Mouse (Mus musculus): ENCODE measurements around the gene Tpx2. TPM values are rescaled to one million over a fixed set of nuclear protein-coding genes. Genes with fewer than 3 reads are reported as not detected.

The Tpx2 gene
- polyA plus RNA-seq, 1 experiment from 2014 or later = 128 TPM

DNA sequence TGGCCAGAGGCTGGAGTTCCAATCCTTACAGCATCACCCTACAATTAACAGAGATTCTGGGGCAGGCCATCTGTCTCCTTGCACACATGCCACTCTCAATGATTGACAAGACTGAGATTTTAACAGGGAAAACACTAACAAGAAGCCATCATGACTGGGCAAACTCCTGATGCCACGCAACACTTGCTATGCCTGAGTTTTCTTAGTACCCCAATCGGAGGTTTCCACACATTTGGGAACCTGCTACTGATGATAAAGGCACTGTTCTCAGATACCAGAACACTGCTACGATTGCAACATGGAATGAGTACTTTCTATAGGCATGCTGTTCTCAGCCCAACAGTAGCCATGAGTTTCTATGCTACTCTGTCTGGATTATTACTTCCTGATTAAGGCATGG is 21.3 kb upstream of the Tpx2 start:
- Histone ChIP-seq H3K4me2 (peak overlapping the region; percentile 80), H3K4me3 (ENCODE audit: low read depth, low read length) (no peak overlapping the region), H3K27me3 (ENCODE audit: insufficient read depth, low read length) (no peaks in the 10 kb centered on the region), H3K4me1 (ENCODE audit: insufficient read depth) (peaks cover 38% of the 10 kb centered on the region), H3K36me3 (ENCODE audit: insufficient read depth) (peaks cover 16% of the 10 kb centered on the region; the same call in 1 of the 2 replicates), H3K9me3 (ENCODE audit: low read depth, low read length) (no peaks in the 10 kb centered on the region), H3K27ac (ENCODE audit: low read depth) (no peak overlapping the region; the same call in 1 of the 2 replicates), H3K9ac (no peak overlapping the region)
- WGBS = 79% methylated on average over 3 of the region's 3 CpGs
- no peak for TF ChIP-seq CTCF (IDR thresholded peaks at IDR 0.05; ENCODE audit: low read depth)
- ATAC-seq (ENCODE audit: insufficient read depth) (no peak), DNase-seq (no peak)

DNA sequence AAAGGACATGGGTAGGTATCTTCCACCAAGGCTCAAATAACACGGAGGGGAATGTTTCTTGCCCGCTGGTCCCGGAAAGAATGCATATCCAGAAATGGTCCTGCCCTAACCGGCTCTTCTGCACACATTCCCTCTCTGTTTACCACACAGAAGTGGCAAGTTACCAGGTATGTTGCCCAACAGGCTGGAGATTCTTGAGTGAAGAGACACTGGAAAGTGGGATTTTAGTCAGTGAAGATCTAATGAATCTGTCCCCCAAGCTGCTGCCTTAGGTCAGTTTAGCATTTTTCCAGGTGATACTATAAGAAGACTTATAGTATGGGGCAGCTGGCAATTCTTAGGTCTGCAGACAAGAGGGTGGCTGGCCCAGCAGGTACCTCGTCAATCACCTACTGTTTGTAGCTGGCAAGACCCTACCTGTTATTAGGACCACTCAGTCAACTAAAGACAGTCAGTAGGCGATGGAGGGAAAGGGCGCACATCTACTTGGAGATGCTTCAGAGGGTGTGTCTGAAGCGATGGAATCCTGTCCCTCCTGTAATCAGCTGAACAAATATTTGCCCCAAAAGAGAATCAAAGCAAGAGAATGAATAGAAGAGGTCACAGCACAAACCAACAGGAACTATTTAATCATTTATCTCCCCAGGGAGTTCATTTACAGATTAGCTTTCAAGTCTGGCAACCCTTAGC is 20.3 kb upstream of the Tpx2 start:
- peak overlapping the region; percentile 60 for H3K4me3 ChIP-seq (ENCODE audit: low read depth, low read length)
- 60% methylated on average over 8 of the region's 8 CpGs for WGBS
- peaks cover 34% of the 10 kb centered on the region for H3K4me1 ChIP-seq (ENCODE audit: insufficient read depth)
- peaks cover 16% of the 10 kb centered on the region; the same call in 1 of the 2 replicates for H3K36me3 ChIP-seq (ENCODE audit: insufficient read depth)
- H3K27ac ChIP-seq (ENCODE audit: low read depth) = peak overlapping the region; percentile 61
- no peaks in the 10 kb centered on the region for H3K9me3 ChIP-seq (ENCODE audit: low read depth, low read length)
- H3K4me2 ChIP-seq = peak overlapping the region; percentile 80
- TF ChIP-seq CTCF (IDR thresholded peaks at IDR 0.05; ENCODE audit: low read depth) = no peak
- H3K9ac ChIP-seq = peak overlapping the region; percentile 83
- no peaks in the 10 kb centered on the region for H3K27me3 ChIP-seq (ENCODE audit: insufficient read depth, low read length)
- peak; percentile 49 for DNase-seq
- ATAC-seq (ENCODE audit: insufficient read depth) = no peak

DNA sequence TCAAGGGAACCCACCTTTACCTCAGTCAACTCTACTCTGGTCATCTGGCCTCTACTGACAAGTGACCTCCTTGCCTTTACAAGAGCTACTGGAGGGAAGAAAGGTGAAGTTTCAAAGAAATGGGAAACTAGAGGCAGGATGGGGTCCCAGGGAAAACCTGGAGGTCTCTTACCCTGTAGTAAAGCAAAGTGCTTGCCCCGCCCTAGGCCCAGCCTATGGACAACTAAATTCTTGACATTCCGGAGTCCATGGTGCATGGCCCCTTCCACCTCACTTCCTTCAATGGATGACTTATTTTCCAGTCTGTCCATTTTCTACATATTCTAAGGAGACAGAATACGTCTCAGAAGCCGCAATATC is 19.8 kb upstream of the Tpx2 start:
- Histone ChIP-seq H3K27ac (ENCODE audit: low read depth) (peak overlapping the region; percentile 61), H3K27me3 (ENCODE audit: insufficient read depth, low read length) (no peaks in the 10 kb centered on the region), H3K9ac (peak overlapping the region; percentile 83), H3K36me3 (ENCODE audit: insufficient read depth) (peaks cover 16% of the 10 kb centered on the region; the same call in 1 of the 2 replicates), H3K4me2 (peak overlapping the region; percentile 80), H3K9me3 (ENCODE audit: low read depth, low read length) (no peaks in the 10 kb centered on the region), H3K4me1 (ENCODE audit: insufficient read depth) (peaks cover 34% of the 10 kb centered on the region), H3K4me3 (ENCODE audit: low read depth, low read length) (peak overlapping the region; percentile 60)
- ATAC-seq (ENCODE audit: insufficient read depth) (no peak), DNase-seq (peak; percentile 48)
- 52% methylated on average over 4 of the region's 4 CpGs for WGBS
- no peak for TF ChIP-seq CTCF (IDR thresholded peaks at IDR 0.05; ENCODE audit: low read depth)

DNA sequence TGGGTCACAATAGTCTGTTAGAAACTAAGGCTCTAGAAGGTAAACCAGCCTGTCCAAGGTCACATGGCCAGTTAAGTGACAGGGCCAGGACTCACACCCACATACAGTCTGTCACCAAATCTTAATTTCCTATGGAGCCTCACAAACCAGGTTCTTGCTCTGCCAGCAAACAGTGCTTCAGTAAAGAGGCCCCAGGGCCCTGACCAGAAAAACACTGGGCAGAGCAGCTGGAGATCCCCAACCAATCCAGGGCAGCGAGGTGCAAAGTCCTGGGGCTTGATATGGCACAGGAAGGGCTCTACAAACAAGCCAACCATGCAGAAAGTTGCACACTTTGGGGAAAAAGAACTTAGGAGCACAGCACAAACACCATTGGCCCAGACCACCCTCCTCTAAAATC is 19.2 kb upstream of the Tpx2 start:
- ATAC-seq (ENCODE audit: insufficient read depth) = no peak
- 38% methylated on average over 1 of the region's 1 CpGs for WGBS
- TF ChIP-seq CTCF (IDR thresholded peaks at IDR 0.05; ENCODE audit: low read depth) = no peak
- peaks cover 34% of the 10 kb centered on the region for H3K4me1 ChIP-seq (ENCODE audit: insufficient read depth)
- H3K27me3 ChIP-seq (ENCODE audit: insufficient read depth, low read length) = no peaks in the 10 kb centered on the region
- peaks cover 16% of the 10 kb centered on the region; the same call in 1 of the 2 replicates for H3K36me3 ChIP-seq (ENCODE audit: insufficient read depth)
- peak overlapping the region; percentile 61 for H3K27ac ChIP-seq (ENCODE audit: low read depth)
- DNase-seq = no peak
- peak overlapping the region; percentile 80 for H3K4me2 ChIP-seq
- H3K9ac ChIP-seq = peak overlapping the region; percentile 83
- peak overlapping the region; percentile 60 for H3K4me3 ChIP-seq (ENCODE audit: low read depth, low read length)
- H3K9me3 ChIP-seq (ENCODE audit: low read depth, low read length) = no peaks in the 10 kb centered on the region

DNA sequence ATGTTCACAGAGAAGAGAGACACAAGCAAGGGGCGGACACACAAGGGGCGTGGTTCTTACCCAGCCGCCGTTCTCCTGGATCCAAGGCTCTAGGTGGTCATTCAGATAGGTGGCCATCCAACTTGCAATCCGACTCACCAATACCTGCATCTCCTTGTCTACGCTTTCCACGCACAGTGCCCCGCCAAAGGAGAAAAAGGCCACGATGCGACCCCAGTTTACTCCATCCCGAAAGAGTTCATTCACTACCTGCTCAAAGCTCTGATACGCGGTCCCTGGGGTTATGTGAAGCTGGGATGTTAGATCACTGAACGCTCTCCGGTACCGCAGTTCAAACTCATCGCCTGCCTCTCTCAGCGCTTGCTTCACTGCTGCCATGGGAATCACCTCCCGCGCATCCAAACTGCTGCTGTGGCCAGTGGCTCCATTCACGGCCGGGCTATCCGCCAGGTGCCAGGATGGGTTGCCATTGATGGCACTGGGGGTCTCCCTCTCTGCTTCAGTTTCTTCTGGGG is 18.3 kb upstream of the Tpx2 start:
- 59% methylated on average over 23 of the region's 23 CpGs for WGBS
- peak overlapping the region; percentile 60 for H3K4me3 ChIP-seq (ENCODE audit: low read depth, low read length)
- peak overlapping the region; percentile 83 for H3K9ac ChIP-seq
- DNase-seq (no peak), ATAC-seq (ENCODE audit: insufficient read depth) (no peak)
- H3K27ac ChIP-seq (ENCODE audit: low read depth) = peak overlapping the region; percentile 99
- no peaks in the 10 kb centered on the region for H3K27me3 ChIP-seq (ENCODE audit: insufficient read depth, low read length)
- H3K4me1 ChIP-seq (ENCODE audit: insufficient read depth) = peaks cover 34% of the 10 kb centered on the region
- peak overlapping the region; percentile 80 for H3K4me2 ChIP-seq
- no peak for TF ChIP-seq CTCF (IDR thresholded peaks at IDR 0.05; ENCODE audit: low read depth)
- H3K9me3 ChIP-seq (ENCODE audit: low read depth, low read length) = no peaks in the 10 kb centered on the region
- peaks cover 16% of the 10 kb centered on the region; the same call in 1 of the 2 replicates for H3K36me3 ChIP-seq (ENCODE audit: insufficient read depth)

DNA sequence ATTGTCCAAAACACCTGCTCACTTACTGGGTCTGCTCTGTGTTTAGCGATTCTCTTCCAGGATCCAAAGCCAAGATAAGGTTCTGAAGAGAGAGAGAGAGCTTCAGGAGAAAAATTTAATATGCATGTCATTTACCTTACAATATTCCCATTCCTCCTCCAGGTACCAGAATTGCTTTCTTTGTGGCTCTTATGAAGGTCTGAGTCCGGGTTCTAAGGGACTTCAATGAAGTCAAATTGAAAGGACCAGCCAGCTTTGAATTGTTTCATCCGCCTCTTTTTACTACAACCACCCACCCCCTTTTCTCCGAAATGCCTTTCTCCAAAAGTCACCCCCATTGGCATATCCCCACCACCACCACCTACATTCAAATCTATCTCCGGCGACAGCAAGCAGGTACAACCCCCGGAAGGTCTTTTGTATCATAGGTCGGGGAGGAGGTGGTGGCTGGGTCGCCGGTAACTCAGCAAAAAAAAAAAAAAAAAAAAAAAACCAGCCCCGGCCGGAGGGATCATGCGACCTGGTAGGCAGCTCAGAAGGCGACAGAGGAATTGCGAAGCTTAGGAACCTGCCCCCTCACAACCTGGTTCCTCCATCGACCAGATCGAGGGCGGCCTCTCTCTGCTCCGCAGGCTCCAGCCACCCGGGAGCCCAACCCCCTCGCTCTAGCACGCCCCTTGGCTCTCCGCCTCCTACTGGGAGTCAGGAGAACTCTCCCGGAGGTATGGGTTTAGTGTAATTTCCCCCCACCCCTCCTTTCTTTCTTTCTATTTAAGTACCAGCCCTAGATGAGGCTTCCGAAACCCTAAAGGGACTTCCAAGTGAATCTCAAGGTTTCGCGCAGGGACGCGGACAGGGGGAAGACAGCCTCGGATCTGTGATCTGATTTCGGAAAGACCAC is 17.5 kb upstream of the Tpx2 start:
- peak; percentile 82 for TF ChIP-seq CTCF (IDR thresholded peaks at IDR 0.05; ENCODE audit: low read depth)
- Histone ChIP-seq H3K4me2 (peak overlapping the region; percentile 80), H3K36me3 (ENCODE audit: insufficient read depth) (peaks cover 8% of the 10 kb centered on the region; the same call in 1 of the 2 replicates), H3K4me3 (ENCODE audit: low read depth, low read length) (peak overlapping the region; percentile 60), H3K27me3 (ENCODE audit: insufficient read depth, low read length) (no peaks in the 10 kb centered on the region), H3K9me3 (ENCODE audit: low read depth, low read length) (no peaks in the 10 kb centered on the region), H3K4me1 (ENCODE audit: insufficient read depth) (peaks cover 34% of the 10 kb centered on the region), H3K9ac (peak overlapping the region; percentile 83), H3K27ac (ENCODE audit: low read depth) (peak overlapping the region; percentile 99)
- 1% methylated on average over 29 of the region's 31 CpGs for WGBS
- DNase-seq (peak; percentile 95), ATAC-seq (ENCODE audit: insufficient read depth) (peak; percentile 88)
